Mouse (Mus musculus): ENCODE results near the gene Stam2. TPM values are rescaled to one million over a fixed set of nuclear protein-coding genes. Genes with fewer than 3 reads are reported as not detected.

Stam2 gene
- total RNA-seq, 2 experiments from 2014 or later, result 21.7 to 26.3 TPM

DNA sequence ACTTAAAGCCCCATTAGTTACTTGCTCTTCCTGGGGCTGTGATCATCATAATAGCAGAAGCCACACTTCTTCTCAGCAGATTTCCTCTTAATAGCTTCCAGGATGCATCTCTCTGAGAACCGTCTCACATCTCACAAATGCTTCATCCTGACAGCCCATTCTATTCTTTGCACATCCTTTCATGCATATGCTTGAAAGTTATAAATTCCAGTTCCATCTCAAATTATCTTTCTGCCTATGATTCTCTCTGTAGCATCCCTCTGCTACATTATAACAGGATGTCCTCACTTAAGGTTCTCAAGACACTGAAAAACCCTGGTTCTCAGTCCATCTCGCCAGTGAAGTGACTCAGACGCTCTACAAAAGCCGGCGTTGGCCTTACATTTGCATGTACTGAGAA, 85.4 kb downstream of the Stam2 start:
- no peak for DNase-seq (ENCODE audit: low spot score in 2 of 2)

DNA sequence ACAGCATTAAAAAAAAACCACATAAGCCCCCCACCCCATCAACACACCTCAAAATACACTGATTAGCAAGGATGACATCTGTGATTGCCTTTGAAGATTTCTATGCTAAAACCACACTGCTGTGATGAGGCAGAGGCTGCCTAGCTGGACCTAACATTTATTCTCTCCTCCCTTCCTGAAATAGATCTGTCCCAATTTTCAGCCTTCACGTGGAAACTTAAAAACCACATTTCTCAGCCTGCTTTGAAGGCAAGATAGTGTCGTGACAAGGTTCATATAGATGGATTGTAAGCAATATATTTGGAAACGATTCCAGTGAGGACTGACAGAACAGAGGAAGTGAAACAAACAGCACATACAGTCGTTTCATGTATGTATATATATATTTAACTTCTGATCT, 87.5 kb downstream of the Stam2 start:
- DNase-seq (ENCODE audit: low spot score in 2 of 2), result no peak

- no peak for DNase-seq (ENCODE audit: low spot score in 2 of 2)
Observed at GRCm38 (mm10) chr2:52651547-52651946, 90.5 kb downstream of the Stam2 start.

DNA sequence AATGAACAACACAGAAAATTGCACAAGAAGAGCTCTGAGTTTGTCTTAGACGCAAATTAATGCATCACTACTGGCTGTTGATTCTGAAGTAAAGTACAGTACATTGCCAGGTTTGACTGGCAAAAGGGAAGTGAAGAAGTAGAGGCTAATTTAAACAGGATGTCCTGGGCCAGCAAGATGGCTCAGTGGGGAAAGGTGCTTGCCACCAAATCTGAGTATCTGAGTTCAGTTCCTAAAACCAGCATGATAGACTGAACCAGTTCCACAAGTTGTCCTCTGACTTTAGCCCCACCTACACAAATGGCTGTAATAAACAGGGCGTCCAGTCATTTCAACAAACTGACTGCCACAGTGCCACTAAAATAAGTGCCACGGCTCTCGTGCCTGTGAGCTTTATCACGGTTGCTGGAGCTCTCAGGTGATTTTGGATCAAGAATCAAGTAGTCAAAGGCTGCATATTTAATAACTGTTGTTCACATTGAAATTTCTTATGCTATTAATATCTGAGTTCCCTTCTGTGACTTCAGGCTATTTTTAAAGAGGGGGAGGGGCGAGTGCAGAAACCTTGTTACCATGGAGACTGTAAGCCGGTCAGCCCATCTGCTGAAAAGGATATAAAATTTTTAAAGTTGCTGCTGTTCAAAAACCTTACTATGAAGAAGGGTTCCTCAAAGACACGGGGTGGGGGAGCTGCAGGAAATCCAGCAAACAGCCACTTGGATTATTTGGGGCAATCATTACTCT, 94.7 kb downstream of the Stam2 start:
- no peak for DNase-seq (ENCODE audit: low spot score in 2 of 2)

DNA sequence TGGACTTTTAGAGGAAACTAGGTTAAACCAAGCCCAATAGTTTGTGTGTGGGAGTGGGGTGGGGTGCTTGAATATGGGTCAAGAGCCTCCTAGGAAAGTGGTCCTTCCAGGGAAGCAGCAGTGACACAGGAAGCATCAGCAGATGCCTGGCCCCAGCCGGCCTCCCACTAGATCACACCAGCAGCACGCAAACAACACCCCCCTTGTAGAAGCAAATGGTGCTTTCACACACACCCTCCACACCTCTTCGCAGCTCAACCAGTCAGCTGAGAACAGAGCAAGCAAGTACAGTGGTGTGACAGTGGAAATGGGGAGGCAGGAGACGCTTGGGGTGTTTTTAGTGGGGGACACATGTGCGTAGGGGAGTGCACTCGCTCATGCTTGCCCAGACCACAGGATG, 98.4 kb downstream of the Stam2 start:
- DNase-seq (ENCODE audit: low spot score in 2 of 2), result no peak

Other genes with a start within 250 kb of the Stam2 start
- 10 to 100 TPM; 61.0 to 72.8 TPM for gene Cacnb4, start 65.5 kb downstream of the Stam2 start, total RNA-seq (2021)
- gene Fmnl2, start 115.6 kb upstream of the Stam2 start, total RNA-seq (2021), result 10 to 100 TPM; 52.5 to 53.8 TPM